Mouse (Mus musculus) bone marrow, adult 2 months (tissue): ENCODE results near the gene Cidec.
A peak's percentile ranks its signal among the peaks of the same experiment; 100 is the strongest.

ENCODE experiments used
- CTCF ChIP-seq: fragments of 200-500 bp; IDR thresholded peaks from 2 replicates; pipeline ENCODE4 v1.5.1; 2011; ENCODE audit warnings: low read length, control low read depth; ENCODE audit not compliant: control insufficient read depth, insufficient read depth
- POLR2A ChIP-seq: fragments of 200-500 bp; IDR thresholded peaks from 2 replicates; pipeline ENCODE4 v1.6.1; 2011; ENCODE audit warnings: low read depth, mild to moderate bottlenecking, control low read depth, low read length, borderline replicate concordance; ENCODE audit not compliant: control insufficient read depth

GRCm38 (mm10) chr6:113442442-113443090 is 7.0 kb upstream of the Cidec start, which contains the start of gene Jagn1:
- peak; percentile 63; the same call in 1 of the 2 replicates for TF ChIP-seq POLR2A
- no peak for TF ChIP-seq CTCF
